In genomic region chr7:89380935-89381705, GRCm38 (mm10) we compare ENCODE assay signal across 15 mouse cellular contexts. TPM values are rescaled to one million over a fixed set of nuclear protein-coding genes. Genes with fewer than 3 reads are reported as not detected.
DNase-seq lines count a peak whose midpoint lies in the region; ATAC-seq and TF ChIP-seq lines count a peak whose summit lies in the region.
"Had no signal": no experiment of that assay in that cellular context is flagged by ENCODE, and none has a peak within 500 bp of the region (broad histone marks: within the 10 kb centered on the region; RNA-seq: fewer than 3 reads in every experiment).

No protein-coding gene starts in this region.

- peaks cover 7% of the 10 kb centered on the region for H3K4me1 ChIP-seq in heart, embryonic 11.5 days (ENCODE audit: control insufficient read depth, insufficient read depth, low read length)
- peaks cover 15% of the 10 kb centered on the region for H3K4me1 ChIP-seq in brown adipose tissue, adult 24 weeks (ENCODE audit: control insufficient read depth, insufficient read depth, insufficient read length, low read length)
- peaks cover 29% of the 10 kb centered on the region for H3K4me1 ChIP-seq in limb, embryonic 13.5 days
- H3K4me1 ChIP-seq: megakaryocyte, embryonic 14.5 days had no signal

- H3K36me3 ChIP-seq in heart, embryonic 11.5 days (ENCODE audit: control insufficient read depth, insufficient read depth, low read length), result no peaks in the 10 kb centered on the region
- no peaks in the 10 kb centered on the region for H3K36me3 ChIP-seq in limb, embryonic 13.5 days

- DNase-seq in heart, adult 8-10 months (ENCODE audit: low spot score), result no peak
- DNase-seq in kidney, postnatal 10 days, result peak; percentile 33
- DNase-seq in kidney, adult 9 months, result no peak
- no peak for DNase-seq in left cerebral cortex, adult 2 months (ENCODE audit: extremely low spot score in 1 of 2, low spot score in 2 of 2)
- no peak for DNase-seq in retina, embryonic 14.5 days (ENCODE audit: low spot score)
- DNase-seq: cerebellum, adult 9-11 months; heart, adult 18-20 months; right cerebral cortex, adult 18-20 months; thymus, postnatal 36 days had no signal

- ATAC-seq in heart, embryonic 11.5 days (replicated peaks; ENCODE audit: insufficient number of reproducible peaks, low FRiP score, low TSS enrichment), result no peak
- peak; percentile 79 for ATAC-seq in limb, embryonic 13.5 days (ENCODE audit: low FRiP score, low read depth)
- ATAC-seq: CD4-positive, CD25-positive, alpha-beta regulatory T cell, adult 4 months; forebrain, embryonic 16.5 days had no signal

- no peak overlapping the region for H3K4me3 ChIP-seq in heart, embryonic 11.5 days (ENCODE audit: low read depth, low read length)
- no peak overlapping the region for H3K4me3 ChIP-seq in brown adipose tissue, adult 24 weeks (ENCODE audit: insufficient read depth, low read depth, low read length)
- no peak overlapping the region for H3K4me3 ChIP-seq in limb, embryonic 13.5 days
- H3K4me3 ChIP-seq in left cerebral cortex, adult 2 months, result no peak overlapping the region
- H3K4me3 ChIP-seq: megakaryocyte, embryonic 14.5 days had no signal

- no peak for TF ChIP-seq CTCF in left cerebral cortex, adult 2 months (IDR thresholded peaks at IDR 0.05)

- no peak overlapping the region for H3K4me2 ChIP-seq in heart, embryonic 11.5 days
- H3K4me2 ChIP-seq in limb, embryonic 13.5 days (replicated peaks), result peak overlapping the region; percentile 1; the same call in 1 of the 2 replicates

- no peaks in the 10 kb centered on the region for H3K27me3 ChIP-seq in heart, embryonic 11.5 days (ENCODE audit: control insufficient read depth, insufficient read depth, low read length)
- H3K27me3 ChIP-seq in limb, embryonic 13.5 days, result no peaks in the 10 kb centered on the region

- intact Hi-C loops in left cerebral cortex, adult 2 months (cut with DNase I), result no loop called here

- WGBS in heart, embryonic 11.5 days (ENCODE audit: insufficient replicate concordance), result 49% methylated on average over 7 of the region's 7 CpGs
- 28% methylated on average over 7 of the region's 7 CpGs for WGBS in limb, embryonic 13.5 days

- H3K9ac ChIP-seq in heart, embryonic 11.5 days (ENCODE audit: low read depth, low read length), result no peak overlapping the region
- H3K9ac ChIP-seq in limb, embryonic 13.5 days, result no peak overlapping the region

- H3K9me3 ChIP-seq in heart, embryonic 11.5 days (replicated peaks; ENCODE audit: control insufficient read depth, low read length), result no peaks in the 10 kb centered on the region
- H3K9me3 ChIP-seq in limb, embryonic 13.5 days, result no peaks in the 10 kb centered on the region
- H3K9me3 ChIP-seq: megakaryocyte, embryonic 14.5 days had no signal

- H3K27ac ChIP-seq in heart, embryonic 11.5 days (ENCODE audit: low read depth, low read length), result peak overlapping the region; percentile 12; the same call in 1 of the 2 replicates
- peak overlapping the region; percentile 72 for H3K27ac ChIP-seq in brown adipose tissue, adult 24 weeks (replicated peaks; ENCODE audit: low read depth, low read length)
- H3K27ac ChIP-seq in limb, embryonic 13.5 days, result peak overlapping the region; percentile 78
- H3K27ac ChIP-seq in left cerebral cortex, adult 2 months, result no peak overlapping the region

RNA-seq across cellular contexts. Expression of gene Tmem135, which starts 22.9 kb away (rescaled TPM):
- polyA plus RNA-seq in heart, embryonic 11.5 days (2014; fragmentation: Nextera tagmentation; extraction: Ambion mirVana), result 27.2 and 30.4 TPM in 2 replicates
- 10 to 100 TPM; 30.3 to 39.6 (median 36.3) TPM for total RNA-seq in heart, adult 8-10 months (2022)
- 128 and 134 TPM in 2 replicates for polyA plus RNA-seq in brown adipose tissue, adult 24 weeks (2012; ENCODE audit: insufficient read depth, insufficient read length, missing spikeins)
- polyA plus RNA-seq in limb, embryonic 13.5 days (2015; fragmentation: Nextera tagmentation; extraction: Ambion mirVana), result 21.2 and 22.9 TPM in 2 replicates
- total RNA-seq in left cerebral cortex, adult 2 months (2021), result 10 to 100 TPM; 64.7 to 65.6 TPM

RNA-seq across cellular contexts. Expression of gene Fzd4, which starts 23.0 kb away (rescaled TPM):
- 9.8 and 12.1 TPM in 2 replicates for polyA plus RNA-seq in heart, embryonic 11.5 days (2014; fragmentation: Nextera tagmentation; extraction: Ambion mirVana)
- 10 to 100 TPM; 23.6 to 31.0 (median 28.6) TPM for total RNA-seq in heart, adult 8-10 months (2022)
- 57.1 and 88.8 TPM in 2 replicates for polyA plus RNA-seq in brown adipose tissue, adult 24 weeks (2012; ENCODE audit: insufficient read depth, insufficient read length, missing spikeins)
- polyA plus RNA-seq in limb, embryonic 13.5 days (2015; fragmentation: Nextera tagmentation; extraction: Ambion mirVana), result 15.1 and 16.5 TPM in 2 replicates
- total RNA-seq in left cerebral cortex, adult 2 months (2021), result 1 to 10 TPM; 7.0 to 8.4 TPM
- polyA plus RNA-seq: CD4-positive, CD25-positive, alpha-beta regulatory T cell, adult 4 months had no signal
